Mouse (Mus musculus): ENCODE measurements around the gene Thada. TPM values are rescaled to one million over a fixed set of nuclear protein-coding genes. Genes with fewer than 3 reads are reported as not detected.

Gene Thada
- total and polyA plus RNA-seq, 3 experiments = 17.3 to 26.7 (median 22.2) TPM

- peaks cover 16 to 52% of the 10 kb centered on the region in 2 experiments for H3K4me1 ChIP-seq (ENCODE audit: control insufficient read depth in 1 of 2, insufficient read depth in 2 of 2)
- no peak overlapping the region for H3K4me2 ChIP-seq (ENCODE audit: insufficient read depth, low read depth, poor library complexity, severe bottlenecking)
- no peaks in the 10 kb centered on the region for H3K79me2 ChIP-seq (replicated peaks; ENCODE audit: control insufficient read depth, extremely low read depth, insufficient read depth, poor library complexity, severe bottlenecking)
- H3K36me3 ChIP-seq (replicated peaks in 1 of 2; ENCODE audit: control insufficient read depth in 1 of 2, insufficient read depth in 1 of 2, low read length in 1 of 2) = no peaks in the 10 kb centered on the region
- dilution Hi-C loops (cut with MboI; ENCODE audit: extremely low pct_ligation_motif_present, extremely low pct_unique_long_range_greater_than_20kb, low sequenced_read_pairs) = no loop called here
- in situ Hi-C loops (cut with MboI; ENCODE audit: low pct_ligation_motif_present, low pct_unique_long_range_greater_than_20kb, low sequenced_read_pairs) = no loop called here
- H3K9ac ChIP-seq (ENCODE audit: insufficient read depth, low read depth) = no peak overlapping the region
- H3K27me3 ChIP-seq (replicated peaks) = peaks cover 2% of the 10 kb centered on the region
- no peaks in the 10 kb centered on the region for H3K9me3 ChIP-seq (replicated peaks; ENCODE audit: low read length)
- no peak overlapping the region for H3K4me3 ChIP-seq (replicated peaks in 1 of 3; ENCODE audit: low read depth in 2 of 3, low read length in 2 of 3, poor library complexity in 1 of 3)
- H3K27ac ChIP-seq (ENCODE audit: insufficient read depth, low read depth) = no peak overlapping the region
- no peak for TF ChIP-seq ZC3H11A (IDR thresholded peaks at IDR 0.05; ENCODE audit: low read depth, low read length)
- no peak for TF ChIP-seq MAX (IDR thresholded peaks at IDR 0.05; ENCODE audit: low read length)
- TF ChIP-seq ZNF384 (IDR thresholded peaks at IDR 0.05; ENCODE audit: low read depth, low read length) = no peak
- TF ChIP-seq NRF1 (IDR thresholded peaks at IDR 0.05; ENCODE audit: low read depth, low read length) = no peak
- no peak for TF ChIP-seq MEF2A (IDR thresholded peaks at IDR 0.05; ENCODE audit: borderline replicate concordance, low read depth, low read length)
- TF ChIP-seq JUND (conservative IDR thresholded peaks at IDR 0.05; ENCODE audit: low read depth, low read length) = no peak
- TF ChIP-seq TBP (conservative IDR thresholded peaks at IDR 0.05; ENCODE audit: low read depth, low read length) = no peak
- no peak for TF ChIP-seq KAT2A (IDR thresholded peaks at IDR 0.05; ENCODE audit: insufficient replicate concordance, low read length)
- TF ChIP-seq MAFK (IDR thresholded peaks at IDR 0.05; ENCODE audit: insufficient replicate concordance, low read length) = no peak
- no peak for TF ChIP-seq MYC (IDR thresholded peaks at IDR 0.05; ENCODE audit: low read depth, low read length)
- no peak for DNase-seq (ENCODE audit: extremely low read depth)
Measured at GRCm38 (mm10) chr17:84144130-84144529, 321.9 kb downstream of the Thada start.

- no peak for DNase-seq (ENCODE audit: extremely low read depth)
- no peaks in the 10 kb centered on the region for H3K79me2 ChIP-seq (replicated peaks; ENCODE audit: control insufficient read depth, extremely low read depth, insufficient read depth, poor library complexity, severe bottlenecking)
- no peak overlapping the region for H3K4me3 ChIP-seq (replicated peaks in 1 of 3; ENCODE audit: low read depth in 2 of 3, low read length in 2 of 3, poor library complexity in 1 of 3)
- no peaks in the 10 kb centered on the region for H3K36me3 ChIP-seq (replicated peaks in 1 of 2; ENCODE audit: control insufficient read depth in 1 of 2, insufficient read depth in 1 of 2, low read length in 1 of 2)
- no peak overlapping the region for H3K27ac ChIP-seq (ENCODE audit: insufficient read depth, low read depth)
- no peak overlapping the region for H3K9ac ChIP-seq (ENCODE audit: insufficient read depth, low read depth)
- in situ Hi-C loops (cut with MboI; ENCODE audit: low pct_ligation_motif_present, low pct_unique_long_range_greater_than_20kb, low sequenced_read_pairs) (no loop called here), dilution Hi-C loops (cut with MboI; ENCODE audit: extremely low pct_ligation_motif_present, extremely low pct_unique_long_range_greater_than_20kb, low sequenced_read_pairs) (no loop called here)
- no peak overlapping the region for H3K4me2 ChIP-seq (ENCODE audit: insufficient read depth, low read depth, poor library complexity, severe bottlenecking)
- H3K4me1 ChIP-seq (ENCODE audit: control insufficient read depth in 1 of 2, insufficient read depth in 2 of 2) = peaks cover 11 to 44% of the 10 kb centered on the region in 2 experiments
- TF ChIP-seq USF1 (IDR thresholded peaks at IDR 0.05; ENCODE audit: low read depth, low read length) (no peak), USF2 (conservative IDR thresholded peaks at IDR 0.05; ENCODE audit: low read depth, low read length) (no peak), HCFC1 (IDR thresholded peaks at IDR 0.05; ENCODE audit: low read depth, low read length) (no peak), UBTF (IDR thresholded peaks at IDR 0.05; ENCODE audit: low read depth, low read length) (no peak), CHD2 (IDR thresholded peaks at IDR 0.05; ENCODE audit: low read length) (no peak), KAT2A (IDR thresholded peaks at IDR 0.05; ENCODE audit: insufficient replicate concordance, low read length) (no peak), GABPA (IDR thresholded peaks at IDR 0.05; ENCODE audit: insufficient replicate concordance, low read depth, low read length) (no peak), NELFE (IDR thresholded peaks at IDR 0.05; ENCODE audit: low read depth, low read length) (no peak), E2F4 (IDR thresholded peaks at IDR 0.05; ENCODE audit: insufficient replicate concordance, low read depth, low read length) (no peak), ELF1 (IDR thresholded peaks at IDR 0.05; ENCODE audit: low read depth, low read length) (no peak), MAFK (IDR thresholded peaks at IDR 0.05; ENCODE audit: insufficient replicate concordance, low read length) (no peak), ZC3H11A (IDR thresholded peaks at IDR 0.05; ENCODE audit: low read depth, low read length) (no peak), RCOR1 (conservative IDR thresholded peaks at IDR 0.05; ENCODE audit: low read depth, low read length) (no peak)
- no peaks in the 10 kb centered on the region for H3K9me3 ChIP-seq (replicated peaks; ENCODE audit: low read length)
- H3K27me3 ChIP-seq (replicated peaks) = peaks cover 2% of the 10 kb centered on the region
Measured at GRCm38 (mm10) chr17:84143219-84143844, 322.7 kb downstream of the Thada start.

Measured in CH12.LX (cell line).